20 mouse cellular contexts compared by ENCODE assay signal in genomic region chr1:183052663-183053062, GRCm38 (mm10).
DNase-seq lines count a peak whose midpoint lies in the region; ATAC-seq and TF ChIP-seq lines count a peak whose summit lies in the region.
"Had no signal": no experiment of that assay in that cellular context is flagged by ENCODE, and none has a peak within 500 bp of the region (broad histone marks: within the 10 kb centered on the region; RNA-seq: fewer than 3 reads in every experiment).

No protein-coding gene starts in this region.

- 39% methylated on average over 7 of the region's 7 CpGs for WGBS in heart, postnatal 0 days
- WGBS in stomach, postnatal 0 days = 56% methylated on average over 7 of the region's 7 CpGs
- WGBS in limb, embryonic 10.5 days = 85% methylated on average over 7 of the region's 7 CpGs

- intact Hi-C loops in gastrocnemius, postnatal 14 days (cut with DNase I; ENCODE audit: low total_unique reads) = no loop called here
- intact Hi-C loops in gastrocnemius, postnatal 36 days (cut with DNase I) = no loop called here

- ATAC-seq in heart, postnatal 0 days (ENCODE audit: insufficient read depth, low read depth) = peak; percentile 28; the same call in 1 of the 2 replicates
- ATAC-seq in stomach, postnatal 0 days (ENCODE audit: low FRiP score, low TSS enrichment) = peak; percentile 93
- ATAC-seq: forebrain, embryonic 13.5 days; intestine, embryonic 16.5 days had no signal

- H3K4me3 ChIP-seq in heart, postnatal 0 days (ENCODE audit: low read depth, low read length) = no peak overlapping the region
- H3K4me3 ChIP-seq in stomach, postnatal 0 days (ENCODE audit: low read depth, low read length) = no peak overlapping the region
- H3K4me3 ChIP-seq in limb, embryonic 10.5 days = no peak overlapping the region
- H3K4me3 ChIP-seq: forebrain, embryonic 13.5 days; heart, embryonic 15.5 days; limb, embryonic 13.5 days; midbrain, embryonic 12.5 days; neural tube, embryonic 13.5 days had no signal

- TF ChIP-seq CTCF in heart, postnatal 0 days (IDR thresholded peaks at IDR 0.05; ENCODE audit: low read depth) = no peak
- TF ChIP-seq CTCF in stomach, postnatal 0 days (IDR thresholded peaks at IDR 0.05; ENCODE audit: low read depth) = no peak

- no peak overlapping the region for H3K4me2 ChIP-seq in heart, postnatal 0 days (ENCODE audit: low read depth, low read length)
- H3K4me2 ChIP-seq in stomach, postnatal 0 days (replicated peaks; ENCODE audit: low read depth) = no peak overlapping the region
- H3K4me2 ChIP-seq: forebrain, embryonic 13.5 days; heart, embryonic 15.5 days; hindbrain, embryonic 14.5 days; limb, embryonic 13.5 days; midbrain, embryonic 12.5 days; neural tube, embryonic 13.5 days had no signal

- peak; percentile 36 for DNase-seq in gastrocnemius, postnatal 14 days
- no peak for DNase-seq in gastrocnemius, postnatal 36 days
- peak; percentile 46 for DNase-seq in urinary bladder, postnatal 14 days (ENCODE audit: low spot score)
- DNase-seq in urinary bladder, adult 2 months (ENCODE audit: low spot score) = no peak
- DNase-seq in heart, postnatal 0 days (ENCODE audit: low spot score) = no peak
- peak; percentile 62 for DNase-seq in stomach, postnatal 0 days (ENCODE audit: low spot score)
- DNase-seq in testis, postnatal 10 days (ENCODE audit: low spot score) = no peak
- DNase-seq in limb, embryonic 10.5 days (ENCODE audit: low spot score) = no peak
- DNase-seq: adrenal gland, postnatal 10 days; cerebellum, adult 11-12 months; cerebellum, postnatal 25 days; kidney, postnatal 10 days; thymus, postnatal 4 days had no signal

- no peak overlapping the region for H3K9ac ChIP-seq in heart, postnatal 0 days (replicated peaks; ENCODE audit: low read depth, low read length)
- H3K9ac ChIP-seq in stomach, postnatal 0 days (ENCODE audit: low read length) = no peak overlapping the region
- H3K9ac ChIP-seq: forebrain, embryonic 13.5 days; heart, embryonic 15.5 days; hindbrain, embryonic 14.5 days; limb, embryonic 13.5 days; midbrain, embryonic 12.5 days; neural tube, embryonic 13.5 days had no signal

- TF ChIP-seq EP300 in heart, postnatal 0 days (IDR thresholded peaks at IDR 0.05; ENCODE audit: low read depth) = no peak
- TF ChIP-seq EP300 in stomach, postnatal 0 days (optimal IDR thresholded peaks at IDR 0.05) = no peak

- H3K27me3 ChIP-seq in heart, postnatal 0 days (ENCODE audit: control insufficient read depth, insufficient read depth, low read length) = no peaks in the 10 kb centered on the region
- H3K27me3 ChIP-seq in stomach, postnatal 0 days (ENCODE audit: control insufficient read depth, insufficient read depth, low read length) = no peaks in the 10 kb centered on the region
- no peaks in the 10 kb centered on the region for H3K27me3 ChIP-seq in limb, embryonic 10.5 days (ENCODE audit: low read depth, poor library complexity, severe bottlenecking)
- H3K27me3 ChIP-seq: heart, embryonic 15.5 days; limb, embryonic 13.5 days had no signal

- H3K36me3 ChIP-seq in heart, postnatal 0 days (replicated peaks; ENCODE audit: control insufficient read depth, insufficient read depth, low read length) = no peaks in the 10 kb centered on the region
- H3K36me3 ChIP-seq in stomach, postnatal 0 days (ENCODE audit: control insufficient read depth, insufficient read depth, low read length) = no peaks in the 10 kb centered on the region
- H3K36me3 ChIP-seq in limb, embryonic 10.5 days = no peaks in the 10 kb centered on the region
- H3K36me3 ChIP-seq: heart, embryonic 15.5 days; limb, embryonic 13.5 days; midbrain, embryonic 12.5 days; neural tube, embryonic 13.5 days had no signal

- H3K9me3 ChIP-seq in heart, postnatal 0 days (replicated peaks; ENCODE audit: control insufficient read depth, low read length) = no peaks in the 10 kb centered on the region
- H3K9me3 ChIP-seq in stomach, postnatal 0 days (ENCODE audit: control insufficient read depth, low read length) = peaks cover 4% of the 10 kb centered on the region; the same call in 1 of the 2 replicates
- H3K9me3 ChIP-seq in limb, embryonic 10.5 days (replicated peaks) = no peaks in the 10 kb centered on the region
- H3K9me3 ChIP-seq: forebrain, embryonic 13.5 days; heart, embryonic 15.5 days; limb, embryonic 13.5 days; midbrain, embryonic 12.5 days; neural tube, embryonic 13.5 days had no signal

- H3K4me1 ChIP-seq in heart, postnatal 0 days (ENCODE audit: control insufficient read depth, insufficient read depth) = peaks cover 29% of the 10 kb centered on the region
- H3K4me1 ChIP-seq in stomach, postnatal 0 days (replicated peaks; ENCODE audit: control insufficient read depth, insufficient read depth) = 0 out of 2 replicates have a peak, but pooled peaks cover 5% of the 10 kb centered on the region
- H3K4me1 ChIP-seq in limb, embryonic 10.5 days = peaks cover 10% of the 10 kb centered on the region; the same call in 1 of the 2 replicates

- H3K27ac ChIP-seq in heart, postnatal 0 days (ENCODE audit: low read depth) = no peak overlapping the region
- no peak overlapping the region for H3K27ac ChIP-seq in stomach, postnatal 0 days (replicated peaks)
- H3K27ac ChIP-seq in limb, embryonic 10.5 days = no peak overlapping the region
- H3K27ac ChIP-seq: forebrain, embryonic 13.5 days; heart, embryonic 15.5 days; hindbrain, embryonic 14.5 days; limb, embryonic 13.5 days; midbrain, embryonic 12.5 days; neural tube, embryonic 13.5 days had no signal

Comparison
In these comparisons a context has a peak if more than half of its experiments do, and no peak if none do; other contexts are left out.
1. DNase-seq: peak in gastrocnemius, postnatal 14 days (single experiment), urinary bladder, postnatal 14 days (single experiment) and stomach, postnatal 0 days (single experiment); none in gastrocnemius, postnatal 36 days (0 of 2), urinary bladder, adult 2 months (single experiment), heart, postnatal 0 days (single experiment), testis, postnatal 10 days (single experiment) and limb, embryonic 10.5 days (single experiment).